Mouse (Mus musculus): Measurements from ENCODE around the gene Scamp1.

DNA sequence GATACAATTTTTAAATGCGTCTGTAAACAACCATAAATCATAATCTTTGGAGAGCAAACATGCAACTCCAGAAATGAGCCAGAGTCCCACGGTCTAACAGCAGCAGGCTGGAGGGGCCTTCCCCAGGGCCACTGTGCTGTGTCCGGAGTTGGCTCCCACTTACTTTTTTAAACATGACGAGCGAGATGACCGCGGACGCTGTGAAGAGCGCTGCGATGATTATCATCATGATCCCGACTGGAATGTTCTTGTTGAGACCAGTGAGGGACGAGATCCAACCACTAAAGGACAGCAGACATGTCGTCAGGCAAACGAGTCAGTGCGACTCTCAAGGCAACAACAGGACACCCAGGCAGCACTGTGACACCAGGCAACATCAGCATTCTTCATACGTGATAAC is 77.7 kb downstream of the Scamp1 start:
- TF ChIP-seq CTCF (conservative IDR thresholded peaks at IDR 0.05; ENCODE audit: insufficient read depth, insufficient read length, low read depth, low read length) (no peak), POLR2A (IDR thresholded peaks at IDR 0.05; ENCODE audit: low read depth, low read length) (no peak)
